Mouse (Mus musculus) ovary, postnatal 14 days (tissue): ENCODE data around the gene Sfxn5.

ENCODE experiments used
- DNase-seq: peaks from one replicate; pipeline ENCODE4 v3.0.0; 2022; ENCODE audit warnings: low spot score

Sfxn5 gene

DNA sequence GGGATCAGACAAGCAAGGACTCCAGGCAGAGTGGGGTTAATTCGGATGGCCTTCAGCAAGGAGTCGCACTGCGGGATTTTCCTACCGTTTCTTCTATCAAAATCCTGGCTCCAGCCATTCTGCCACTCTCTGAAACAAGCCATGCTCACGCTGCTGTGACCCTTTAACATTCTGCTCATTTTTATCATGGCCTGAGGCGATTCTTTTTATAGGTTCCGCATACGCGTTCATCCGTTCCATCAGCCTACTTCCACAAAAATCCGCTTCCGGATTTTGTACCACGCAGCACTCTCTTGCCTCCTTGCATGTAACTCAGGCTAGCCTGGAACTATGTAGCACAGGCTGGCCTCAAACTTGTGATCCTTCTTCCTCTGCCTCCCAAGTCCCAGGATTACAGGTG, 510 bp upstream of the Sfxn5 start:
- DNase-seq: no peak

DNA sequence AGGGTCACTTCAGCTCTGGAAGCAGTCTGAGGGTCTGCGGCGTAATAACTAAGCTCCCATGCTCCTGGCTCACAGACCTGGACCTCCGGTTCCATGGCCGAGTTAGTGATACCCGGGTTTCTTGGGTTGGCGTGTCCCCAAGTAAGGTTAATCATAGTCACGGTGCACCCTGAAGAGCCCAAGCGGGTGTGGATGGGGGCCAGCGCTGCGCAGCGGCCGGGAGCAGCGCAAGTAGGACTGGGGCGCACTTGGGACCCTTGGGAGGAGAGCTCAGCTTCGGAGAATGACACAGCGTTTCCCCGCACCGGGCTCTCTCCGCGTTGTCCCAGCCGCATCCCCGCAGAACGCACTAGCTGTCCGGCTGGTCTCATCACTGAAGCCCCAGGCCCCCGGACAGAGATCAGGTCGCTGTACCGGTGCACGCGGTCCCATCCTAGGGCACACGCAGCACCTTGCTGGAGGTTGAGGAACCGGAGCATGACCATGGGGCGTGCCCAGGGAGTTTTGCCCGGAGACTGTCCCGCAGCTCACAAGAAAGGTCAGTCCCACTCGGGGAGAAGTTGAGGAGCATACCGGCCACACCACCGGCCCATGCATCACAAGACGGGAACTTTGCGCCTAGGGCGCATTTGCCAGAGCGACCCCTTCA, 747 bp downstream of the Sfxn5 start:
- DNase-seq: no peak

DNA sequence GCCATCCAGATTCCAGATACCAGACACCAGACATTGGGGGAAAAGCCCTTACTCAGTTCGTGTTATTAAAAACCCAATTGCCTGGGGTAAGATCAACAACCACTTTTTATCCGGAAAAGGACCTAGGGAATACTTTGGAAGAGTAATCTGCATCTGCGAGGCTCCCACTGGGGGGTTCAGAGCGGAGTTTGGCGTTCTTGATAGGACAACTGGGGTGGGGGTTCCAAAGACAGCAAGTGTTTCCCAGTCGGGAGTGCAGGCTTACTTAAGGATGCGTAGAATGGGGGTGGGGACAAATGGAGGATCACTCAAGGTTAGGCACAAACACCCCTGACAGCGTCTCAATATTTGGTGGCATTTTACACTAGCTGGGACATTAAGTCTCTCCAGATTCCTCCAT, 1.5 kb downstream of the Sfxn5 start:
- no peak for DNase-seq

DNA sequence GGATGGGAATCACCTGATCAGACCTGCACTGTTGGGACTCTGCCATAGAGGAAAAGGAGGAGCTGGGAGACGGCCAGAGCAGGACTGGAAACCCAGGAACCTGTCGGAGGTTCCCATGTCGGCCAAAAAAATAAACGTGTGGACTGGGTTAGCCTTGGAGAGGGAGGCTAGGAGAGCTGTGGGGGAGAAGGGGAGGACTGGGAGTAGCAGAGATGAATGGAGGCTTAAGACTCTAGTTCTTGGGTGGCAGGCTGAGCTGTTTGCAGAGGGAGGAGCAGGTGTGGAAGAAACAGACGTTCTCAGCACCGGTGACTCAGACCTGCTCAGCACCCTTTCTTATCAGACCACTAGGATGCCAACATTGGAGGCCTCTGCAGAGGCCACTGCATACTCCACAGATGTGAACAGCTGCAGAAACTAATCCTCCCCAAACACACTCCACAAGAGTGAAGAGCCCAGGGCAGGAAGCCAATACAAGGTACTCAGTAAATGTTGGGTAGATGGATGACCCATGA, 1.9 kb downstream of the Sfxn5 start:
- DNase-seq: peak; percentile 47

DNA sequence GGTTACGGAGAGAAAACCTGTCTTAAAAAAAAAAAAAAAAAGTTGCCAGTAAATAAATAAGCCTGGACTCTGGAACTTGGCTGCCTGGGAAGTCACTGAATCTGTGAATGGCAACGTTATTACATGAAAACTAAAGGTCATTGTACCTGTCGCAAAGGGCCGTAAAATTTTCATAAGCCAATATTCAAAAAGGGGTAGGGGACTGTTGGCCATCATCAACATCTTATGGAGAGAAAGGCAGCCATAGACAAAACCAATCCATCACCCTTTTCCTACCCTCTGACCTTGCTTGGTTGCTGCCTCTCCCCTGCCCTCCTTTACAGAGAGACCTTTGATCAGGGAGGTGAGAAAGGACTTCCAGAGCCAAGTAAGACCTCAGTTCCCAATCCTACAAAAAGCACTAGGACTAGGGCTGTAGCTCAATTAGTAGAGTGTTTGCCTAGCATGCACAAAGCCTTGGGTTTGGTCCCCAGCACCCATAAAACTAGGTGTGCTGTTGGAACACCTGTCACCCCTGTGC, 3.5 kb downstream of the Sfxn5 start:
- DNase-seq: no peak

DNA sequence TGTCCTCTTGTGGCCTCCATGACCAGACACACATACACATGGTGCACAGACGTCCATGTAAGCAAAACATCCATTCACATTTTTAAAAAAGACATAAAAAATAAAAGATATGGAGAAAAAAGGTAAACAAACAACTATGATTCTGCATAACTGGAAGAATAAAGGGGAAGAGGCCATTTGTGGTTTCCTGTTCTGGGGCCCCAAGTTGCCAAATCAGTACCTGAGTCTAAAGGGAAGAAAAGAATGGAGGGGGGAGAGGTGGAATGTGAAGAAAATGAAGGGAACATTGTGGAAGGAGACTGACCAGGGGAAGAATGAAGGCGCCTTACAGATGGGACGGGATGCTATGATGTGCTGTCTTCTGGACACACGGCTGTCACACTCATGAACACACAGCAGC, 6.7 kb downstream of the Sfxn5 start:
- DNase-seq: no peak

DNA sequence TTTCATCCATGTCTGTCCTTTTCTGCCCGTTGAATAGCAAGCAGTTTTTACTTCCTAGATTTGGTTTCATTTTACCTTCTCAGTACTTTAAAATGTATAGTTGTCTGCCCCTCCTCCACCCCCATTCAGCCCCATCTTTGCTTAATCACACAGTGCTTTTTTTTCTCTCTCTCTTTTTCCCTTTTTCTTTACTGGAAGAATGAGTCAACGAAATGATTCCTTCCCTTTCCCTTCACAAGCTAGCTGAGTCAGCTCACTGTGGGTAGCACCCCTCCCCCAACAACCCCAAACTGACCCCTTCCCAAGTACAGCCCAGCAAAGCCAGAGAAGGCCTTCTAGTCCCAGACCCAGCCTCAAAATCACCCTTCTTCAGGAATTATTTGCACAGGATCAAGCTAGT, 8.1 kb downstream of the Sfxn5 start:
- DNase-seq: no peak

DNA sequence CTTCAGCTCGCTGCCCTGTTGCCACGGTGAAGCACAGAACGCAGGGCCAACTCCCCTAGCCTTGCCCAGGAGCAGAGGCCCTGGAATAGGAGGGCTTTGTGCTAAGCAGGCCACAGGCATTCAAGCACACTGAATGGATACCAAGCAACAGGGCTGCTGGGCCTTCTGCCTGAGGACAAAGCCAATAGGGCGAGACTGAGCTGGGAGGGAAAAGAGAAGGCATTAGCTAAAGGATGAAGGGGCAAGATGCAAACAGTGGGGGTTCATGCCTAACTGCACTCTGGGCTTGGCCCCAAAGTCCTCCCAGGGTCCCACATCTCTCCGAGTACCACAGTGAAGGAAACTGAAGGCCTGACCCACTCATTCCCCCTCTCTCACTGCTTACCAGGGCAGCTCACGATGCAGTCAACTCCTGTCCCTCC, 12.8 kb downstream of the Sfxn5 start:
- no peak for DNase-seq

DNA sequence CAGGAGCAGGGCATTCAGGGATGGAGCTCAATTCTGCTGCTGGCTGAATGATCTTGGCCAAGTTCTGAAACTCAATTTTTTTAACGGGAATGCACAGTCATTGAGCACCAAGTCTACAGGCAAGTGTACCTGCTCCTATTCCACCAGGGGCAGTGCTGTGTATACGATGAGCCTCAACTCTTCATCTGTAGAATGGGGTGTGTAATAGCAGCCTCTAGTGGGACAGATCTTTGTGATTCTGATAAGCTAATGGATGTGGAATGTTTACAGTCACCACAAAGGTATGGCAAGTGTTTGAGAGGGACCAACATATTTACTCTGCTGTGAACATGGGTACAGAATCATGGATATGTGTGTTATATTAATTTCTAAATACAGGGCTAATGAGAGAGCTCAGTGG, 17.0 kb downstream of the Sfxn5 start:
- no peak for DNase-seq

DNA sequence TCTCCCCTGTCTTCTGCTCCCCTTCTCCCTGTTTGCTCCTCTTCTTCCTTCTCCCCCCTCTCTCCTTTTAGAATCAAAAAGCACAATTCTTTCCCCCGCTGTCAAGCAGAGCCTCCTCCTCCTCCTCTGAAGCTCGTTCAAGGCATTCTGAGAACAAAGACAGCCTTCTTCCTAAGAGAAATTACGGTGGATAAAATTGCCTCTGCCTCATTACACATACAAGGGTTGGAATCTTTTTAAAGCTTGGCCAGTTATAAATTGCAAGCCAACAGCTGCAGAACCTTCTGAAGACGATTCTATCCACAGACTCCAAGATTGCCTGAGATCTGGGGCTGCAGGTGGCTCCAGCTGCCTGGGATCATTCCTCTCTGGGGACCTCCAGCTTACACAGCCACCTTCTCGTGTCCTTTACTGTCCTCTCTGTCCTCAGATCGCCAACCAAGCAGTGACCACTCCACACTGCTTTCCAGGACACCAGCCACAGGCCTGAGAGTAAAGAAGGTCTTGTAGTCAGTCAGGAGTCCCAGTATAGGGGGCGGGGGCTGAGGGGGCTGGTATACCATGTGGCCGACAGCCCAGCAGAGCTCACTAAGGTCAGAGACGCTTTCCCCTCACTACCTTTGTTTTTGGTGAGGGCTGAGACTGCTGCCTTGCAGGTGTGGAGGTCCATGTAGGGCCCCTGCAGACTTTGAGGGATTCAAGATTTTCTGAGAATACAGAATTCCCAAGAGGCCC, 19.0 kb downstream of the Sfxn5 start:
- no peak for DNase-seq

DNA sequence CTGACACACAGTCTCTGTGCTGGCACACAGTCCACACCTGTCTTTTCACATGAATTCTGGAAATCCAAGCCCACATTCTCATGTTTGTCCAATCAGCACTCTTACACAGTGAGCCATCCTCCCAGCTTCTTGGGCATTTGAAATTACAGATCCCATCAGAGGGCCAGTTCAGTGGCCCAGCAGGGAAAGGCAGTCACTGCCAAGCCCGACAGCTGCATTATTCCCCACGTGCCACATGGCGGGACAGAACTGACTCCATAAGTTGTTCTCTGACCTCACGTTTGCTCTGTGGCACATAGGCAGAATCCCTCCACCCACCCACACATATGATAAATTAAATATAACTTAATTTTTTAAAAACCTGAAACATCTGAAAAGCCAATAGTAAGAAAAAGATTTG, 25.3 kb downstream of the Sfxn5 start:
- no peak for DNase-seq

DNA sequence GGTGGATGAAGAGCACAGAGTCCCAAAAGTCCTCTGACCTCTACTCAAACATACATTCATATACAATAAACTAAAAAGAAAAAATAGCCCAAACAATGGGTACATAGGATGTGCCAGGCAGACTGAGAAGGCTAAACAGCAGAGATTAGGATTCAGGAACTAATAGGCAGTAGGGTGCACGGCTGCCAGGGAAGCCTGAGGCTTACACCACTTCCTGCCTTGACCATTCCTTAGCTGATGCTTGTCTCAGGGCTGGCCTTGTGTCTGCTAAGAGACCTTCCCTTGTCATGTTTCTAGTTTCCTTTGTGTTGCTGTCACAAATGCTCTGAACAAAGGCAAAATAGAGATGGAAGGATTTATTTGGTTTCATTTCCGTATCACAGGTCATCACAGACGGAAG, 26.8 kb downstream of the Sfxn5 start:
- DNase-seq: no peak

DNA sequence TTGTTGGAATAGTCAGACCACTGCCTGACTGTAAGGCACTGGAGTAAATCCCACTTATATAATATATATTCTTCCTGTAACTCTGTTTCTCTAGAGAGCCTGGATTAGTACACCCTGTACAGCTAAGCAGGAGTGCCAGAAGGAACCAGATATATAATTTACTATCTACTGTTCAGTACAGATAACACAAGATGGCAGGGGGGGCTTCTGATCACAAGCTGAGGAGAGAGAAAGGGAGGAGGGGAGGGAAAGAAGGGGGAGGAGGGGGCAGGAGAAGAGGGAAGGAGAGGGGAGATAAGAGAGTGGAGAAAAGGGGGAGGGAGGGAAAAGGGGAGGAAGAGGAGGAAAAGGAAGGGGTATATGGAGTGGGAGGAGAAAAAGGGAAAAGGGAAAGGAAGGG, 27.4 kb downstream of the Sfxn5 start:
- no peak for DNase-seq

DNA sequence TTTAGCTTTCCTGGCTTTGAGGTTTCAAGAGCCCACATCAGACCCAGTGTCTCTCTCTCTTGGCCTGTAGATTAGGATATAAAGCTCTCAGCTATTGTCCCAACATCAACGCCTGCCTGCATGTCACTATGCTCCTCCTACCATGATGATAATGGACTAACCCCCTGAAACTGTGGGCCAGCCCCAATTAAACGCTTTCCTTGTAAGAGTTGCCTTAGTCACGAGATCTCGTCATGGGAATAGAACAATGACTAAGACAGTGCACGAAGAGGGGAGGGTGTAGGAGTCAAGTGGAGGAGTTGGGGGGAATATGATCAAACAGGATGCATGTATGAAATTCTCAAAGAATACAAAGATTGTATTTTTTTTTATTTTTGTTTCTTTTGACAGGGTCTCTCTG, 28.3 kb downstream of the Sfxn5 start:
- DNase-seq: no peak

DNA sequence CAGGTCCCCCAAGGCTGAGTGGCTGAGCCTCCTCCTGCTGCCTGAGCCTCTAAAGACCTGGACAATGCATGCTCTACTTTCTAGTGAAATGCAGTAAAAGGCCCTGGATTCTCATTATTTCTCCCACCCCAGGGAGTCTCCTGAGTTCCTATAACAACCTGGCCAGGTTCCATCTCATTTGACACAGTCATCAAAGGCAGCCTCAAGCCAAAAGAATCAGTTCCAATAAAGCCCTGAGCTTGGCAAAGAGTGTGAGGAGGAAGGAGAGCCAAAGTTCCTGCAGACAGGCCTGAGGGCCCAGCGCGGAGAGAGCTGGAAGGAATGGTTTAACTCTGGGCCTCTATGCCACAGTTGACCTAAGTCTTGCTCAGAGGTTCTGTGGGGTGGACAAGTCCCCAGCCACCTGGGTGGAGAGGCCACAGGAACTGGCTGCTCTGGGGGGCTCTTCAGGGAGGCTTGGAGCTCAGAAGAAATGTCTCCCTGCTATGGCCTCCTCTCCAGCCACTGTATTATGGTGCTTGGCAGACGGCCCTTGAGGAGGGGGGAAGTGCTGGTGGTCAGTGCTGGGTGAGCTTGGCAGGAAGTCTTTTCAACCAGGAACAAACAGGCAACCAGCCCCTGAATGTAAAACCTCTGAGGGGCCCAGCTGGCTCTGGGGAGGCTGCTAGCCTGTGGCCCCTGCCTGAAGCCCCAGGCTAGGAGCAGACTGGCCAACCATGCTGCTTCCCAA, 30.7 kb downstream of the Sfxn5 start:
- DNase-seq: peak; percentile 60

DNA sequence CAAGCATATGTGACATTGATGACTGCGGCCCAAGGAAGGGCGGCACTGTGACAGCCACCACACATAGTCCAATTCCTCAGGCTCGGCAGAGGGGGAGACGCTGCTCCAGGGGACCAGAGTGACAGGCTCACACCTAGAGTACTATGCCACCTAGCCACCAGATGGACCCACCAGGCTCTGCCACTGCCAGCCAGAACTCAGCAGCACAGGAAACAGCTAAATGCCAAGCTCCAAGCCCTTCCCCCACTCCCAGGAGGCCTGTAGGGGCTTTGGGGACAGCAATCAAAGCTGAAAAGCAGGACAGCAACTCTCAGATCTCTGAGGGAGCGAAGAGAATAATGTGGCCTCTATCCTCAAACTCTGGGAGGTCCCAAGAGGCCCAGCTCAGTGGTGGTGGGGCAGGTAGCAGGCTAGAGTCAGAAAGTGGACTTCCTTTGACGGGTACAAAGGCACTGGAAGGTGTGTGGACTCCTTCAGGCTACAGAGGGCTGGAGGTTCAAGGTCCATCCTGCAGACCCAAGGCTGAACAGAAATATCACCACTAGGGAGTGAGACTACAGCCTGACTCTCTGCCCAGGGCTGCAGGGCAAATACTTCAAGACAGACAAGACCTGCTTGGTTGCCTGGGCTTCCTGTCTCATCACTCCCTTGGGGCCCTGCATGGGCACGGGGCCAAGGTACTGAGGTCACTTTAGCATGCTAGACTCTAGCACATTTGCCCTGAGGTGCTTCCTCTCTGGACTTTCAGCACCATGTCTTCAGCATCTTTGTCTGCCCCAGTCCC, 37.6 kb downstream of the Sfxn5 start:
- peak; percentile 33 for DNase-seq

DNA sequence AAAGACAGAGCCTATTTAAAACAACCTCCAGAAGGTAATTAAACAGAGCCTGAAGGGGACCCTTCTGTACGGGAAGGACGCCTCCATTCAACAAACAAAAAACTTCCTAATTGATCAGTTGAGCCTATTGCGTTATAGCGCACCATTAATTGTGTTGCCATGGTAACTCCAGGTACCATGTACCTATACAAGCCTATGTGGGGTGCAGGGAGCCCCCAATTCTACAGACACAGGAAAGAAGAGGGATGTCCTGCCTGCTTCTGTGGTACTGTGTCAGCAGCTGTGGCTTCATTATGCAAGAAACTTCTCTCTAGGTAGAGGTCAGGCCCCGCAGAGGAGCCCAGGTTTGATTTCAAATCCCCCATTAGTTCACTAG, 39.2 kb downstream of the Sfxn5 start:
- no peak for DNase-seq

DNA sequence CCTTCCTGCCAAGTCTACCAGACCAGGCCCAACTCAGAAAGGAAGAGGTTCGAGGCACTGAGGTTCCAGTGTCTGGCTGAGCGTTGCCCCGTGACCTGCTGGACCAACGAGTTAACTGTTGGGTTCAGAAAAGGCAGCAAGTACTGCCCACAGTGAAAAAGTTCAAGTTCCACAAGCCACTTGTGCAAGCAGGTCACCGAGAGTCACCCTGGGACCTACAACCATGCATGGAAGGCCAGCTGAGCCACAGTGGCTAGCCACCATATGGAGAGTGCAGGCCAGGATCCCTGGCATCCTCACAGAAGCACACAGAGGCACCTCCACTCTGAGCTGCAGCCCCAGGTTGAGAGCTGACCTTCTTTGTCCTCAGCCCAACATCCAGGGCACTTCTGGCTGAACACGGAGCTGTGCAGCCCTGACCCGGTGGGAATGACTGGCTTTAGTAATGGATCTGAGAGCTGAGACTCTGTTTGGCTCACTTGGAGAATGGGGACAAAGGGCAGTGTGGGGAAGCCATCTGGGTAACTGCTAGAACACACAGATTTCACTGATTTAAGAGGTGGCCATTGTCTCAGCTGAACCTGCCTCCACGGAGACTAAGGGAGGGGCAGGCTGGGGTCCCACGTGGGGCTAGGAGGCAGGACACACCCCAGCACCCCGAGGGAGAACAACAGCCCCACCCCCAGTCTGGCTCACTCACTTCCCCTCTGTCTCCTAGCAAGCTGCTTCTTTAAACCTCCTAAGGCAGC, 39.8 kb downstream of the Sfxn5 start:
- DNase-seq: no peak

DNA sequence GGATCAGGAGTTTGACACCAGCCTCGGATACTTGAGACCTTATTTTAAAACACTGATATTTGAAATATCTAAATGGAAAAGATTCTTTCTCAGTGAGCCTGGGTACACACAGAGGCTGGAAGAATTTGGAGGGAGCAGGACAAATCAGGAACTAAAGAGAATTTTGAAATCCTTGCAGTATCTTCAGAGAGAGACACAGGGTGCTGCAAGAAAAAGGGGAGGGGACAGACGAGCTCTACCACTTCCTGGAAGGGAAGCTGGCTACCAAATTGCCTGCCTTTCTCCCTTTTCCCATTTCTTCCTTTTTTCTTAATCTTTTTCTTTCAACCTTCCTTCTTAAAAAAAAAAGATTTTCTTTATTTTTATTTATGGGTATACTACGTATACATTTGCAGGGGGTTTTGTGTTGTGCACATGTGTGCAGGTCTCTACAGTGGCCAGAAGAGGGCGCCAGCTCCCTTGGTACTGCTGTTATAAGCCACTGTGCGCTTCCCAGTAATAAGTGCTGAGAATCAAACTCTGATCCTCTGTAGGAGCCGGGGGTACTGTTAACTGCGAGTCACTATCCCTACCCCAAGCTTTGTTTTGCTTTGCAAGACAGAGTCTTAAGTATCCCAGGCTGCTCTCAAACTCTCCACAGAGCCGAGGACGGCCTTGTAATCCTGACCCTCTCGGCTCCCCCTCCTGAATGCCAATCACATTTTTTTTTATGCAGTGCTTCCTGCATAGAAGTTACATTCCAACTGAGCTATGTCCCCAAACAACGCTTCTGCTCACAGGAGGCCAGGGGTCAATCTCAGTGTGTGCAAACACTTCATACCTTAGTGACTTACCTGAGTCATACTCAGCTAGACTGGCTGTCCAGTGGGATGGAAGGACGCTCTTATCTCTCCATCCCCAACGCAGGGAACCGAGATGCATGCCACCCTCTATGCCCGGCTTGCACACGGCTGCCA, 42.1 kb downstream of the Sfxn5 start:
- DNase-seq: no peak

DNA sequence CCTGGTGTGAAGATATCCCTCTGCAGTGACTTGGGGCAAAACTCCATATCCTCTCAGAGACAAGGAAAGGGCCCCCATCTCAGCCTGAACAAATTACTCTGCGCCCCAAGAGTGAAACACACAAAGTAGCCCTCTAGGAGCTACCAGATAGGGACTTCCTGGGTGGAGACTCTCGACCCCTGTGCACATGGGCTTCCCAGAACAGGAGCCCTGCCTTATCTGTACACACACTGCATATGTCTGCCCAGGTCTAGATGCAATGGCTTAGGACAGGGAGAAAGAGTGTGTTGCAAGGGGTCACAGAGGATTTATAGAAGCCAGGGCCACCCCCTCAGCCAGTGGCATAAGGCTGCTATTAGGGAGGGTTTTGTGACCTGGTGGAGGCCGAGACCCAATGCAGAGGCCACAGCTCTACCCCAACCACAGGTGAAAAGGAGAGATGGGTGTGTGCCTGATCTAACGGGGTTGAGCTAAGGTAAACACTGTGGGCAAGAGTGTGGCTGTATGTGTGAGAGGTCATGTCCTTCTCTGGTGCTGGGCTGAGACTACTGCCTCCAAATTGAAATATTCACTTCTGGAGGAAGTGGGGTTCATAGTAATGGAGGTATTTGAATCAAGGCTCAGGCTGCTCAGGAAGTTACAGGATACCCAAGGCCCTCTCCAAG, 44.9 kb downstream of the Sfxn5 start:
- no peak for DNase-seq
